Mouse (Mus musculus) retina, adult 2 months (tissue): ENCODE data around the gene Plxnb2.

Source experiments
- DNase-seq: peaks from one replicate; pipeline ENCODE4 v3.0.0-alpha.2; 2012; ENCODE audit warnings: low read depth, low spot score

The Plxnb2 gene

DNA sequence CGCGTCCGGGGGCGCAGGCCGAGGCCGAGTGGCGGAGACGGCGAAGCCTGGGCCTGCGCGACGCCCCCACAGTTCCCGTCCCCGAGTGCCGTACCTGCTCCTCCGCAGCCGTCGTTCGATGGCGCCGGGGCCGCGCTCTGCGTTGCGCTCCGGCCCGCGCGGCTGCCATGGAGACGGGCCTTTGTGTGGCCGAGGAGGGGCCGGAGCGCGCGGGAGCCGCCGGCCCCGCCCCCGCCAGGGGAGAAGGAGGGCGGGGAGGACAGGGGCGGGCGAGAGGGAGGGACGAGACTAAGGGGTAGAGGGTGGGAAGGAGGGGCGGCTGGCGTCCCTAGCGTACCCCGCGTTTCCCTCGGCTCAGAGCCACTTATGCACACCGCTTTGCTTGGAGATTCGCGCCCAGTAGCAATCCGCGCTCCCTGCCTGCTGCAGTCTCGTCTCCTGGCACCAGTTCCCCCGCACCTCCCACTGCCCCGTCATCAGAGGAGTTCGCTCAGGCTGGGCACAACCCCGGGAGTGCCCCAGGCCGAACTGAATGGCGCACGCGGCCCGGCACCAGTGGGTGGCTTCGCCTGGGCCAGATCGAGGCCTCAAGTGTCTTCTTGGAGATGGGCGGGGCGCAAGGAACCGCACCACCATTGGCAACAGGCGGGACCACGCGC is at the start of gene Plxnb2:
Plxnb2 (minus strand) TSS at position 218 of the 659 bp plus-strand sequence.
- no peak for DNase-seq

DNA sequence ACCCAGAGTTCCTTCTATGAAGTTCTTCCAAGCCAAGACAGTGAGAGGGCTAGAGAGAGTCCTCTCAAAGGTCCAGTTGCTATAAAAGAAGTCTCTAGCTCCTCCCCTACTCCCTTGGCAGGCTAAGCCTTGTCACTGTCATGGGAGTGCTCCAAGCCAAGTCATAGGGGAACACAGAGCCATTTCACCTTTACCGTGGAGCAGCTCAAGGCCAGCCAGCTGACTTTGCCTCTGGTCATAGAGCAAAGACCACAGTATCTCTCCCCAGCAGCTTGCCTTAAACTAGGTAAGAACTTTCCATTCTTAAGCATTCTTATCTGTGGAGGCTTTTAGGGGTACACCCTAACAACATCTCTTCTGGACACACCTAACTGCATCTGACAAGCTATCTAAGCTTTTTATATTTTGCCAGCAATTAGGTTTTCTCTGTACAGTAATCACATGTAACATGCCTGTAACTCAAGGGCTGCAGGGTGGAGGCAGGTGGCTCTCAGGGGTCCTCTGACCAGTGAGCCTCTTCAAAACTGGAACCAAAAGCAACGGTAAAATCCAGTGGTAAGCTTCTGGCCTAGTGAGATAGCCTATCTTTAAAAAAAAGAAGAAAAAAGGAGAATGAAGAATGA is 35.1 kb upstream of the Plxnb2 start:
- no peak for DNase-seq

DNA sequence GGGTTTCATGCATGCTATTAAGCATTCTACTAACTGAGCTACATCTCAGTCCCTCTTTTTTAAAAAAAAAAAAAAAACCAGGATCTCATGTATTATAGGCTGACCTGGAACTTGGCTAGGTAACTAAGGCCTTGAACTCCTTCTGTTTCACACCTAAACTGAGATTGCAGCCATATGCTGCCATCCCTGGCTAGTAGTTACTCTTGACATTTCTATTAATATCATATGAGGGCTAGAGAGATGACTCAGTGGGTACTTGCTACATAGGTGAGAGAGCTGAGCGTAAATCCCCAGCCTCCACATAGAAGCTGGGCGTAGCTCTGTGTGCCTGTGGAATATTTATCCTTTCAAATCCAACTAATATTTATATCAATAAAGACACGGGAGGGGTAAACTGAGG is 34.4 kb upstream of the Plxnb2 start:
- DNase-seq = no peak

DNA sequence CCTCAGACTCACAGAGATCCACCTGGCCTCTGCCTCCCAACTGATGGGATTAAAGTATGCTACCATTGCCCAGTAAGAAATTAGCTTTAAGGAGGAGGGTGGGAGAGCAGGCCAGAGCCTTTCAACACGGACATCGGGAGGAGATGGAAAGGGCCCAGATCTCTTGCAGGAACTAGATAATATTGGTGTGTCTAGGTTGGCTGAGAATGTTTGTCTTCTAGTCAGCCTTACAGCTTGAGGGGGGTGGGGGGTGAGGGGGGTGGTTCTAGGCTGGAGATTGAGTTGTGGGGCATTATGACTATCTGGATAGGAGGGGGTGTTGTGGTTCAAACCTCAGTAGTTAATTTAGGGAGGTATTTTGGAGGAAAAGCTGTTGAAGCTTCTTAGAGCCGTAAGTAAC is 32.9 kb upstream of the Plxnb2 start:
- DNase-seq = no peak

DNA sequence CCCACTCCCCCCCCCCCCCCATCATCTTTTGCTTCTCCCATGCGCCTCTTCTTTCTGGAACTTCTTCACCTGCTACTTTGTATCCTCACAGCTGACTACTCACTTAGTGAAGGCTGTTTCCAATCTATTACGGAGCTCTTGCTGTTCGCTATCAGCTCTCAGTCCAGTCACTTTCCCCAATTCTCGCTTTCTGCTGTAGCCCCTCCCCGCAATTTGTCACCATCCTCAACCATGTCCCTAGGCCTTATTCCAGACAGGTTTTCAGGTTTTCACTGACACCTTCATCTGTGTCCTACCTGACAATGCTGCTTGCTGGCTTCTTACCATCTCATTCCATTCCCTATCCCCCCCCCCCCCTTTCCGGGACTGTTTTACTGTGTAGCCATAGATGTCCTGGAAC is 31.9 kb upstream of the Plxnb2 start:
- no peak for DNase-seq

DNA sequence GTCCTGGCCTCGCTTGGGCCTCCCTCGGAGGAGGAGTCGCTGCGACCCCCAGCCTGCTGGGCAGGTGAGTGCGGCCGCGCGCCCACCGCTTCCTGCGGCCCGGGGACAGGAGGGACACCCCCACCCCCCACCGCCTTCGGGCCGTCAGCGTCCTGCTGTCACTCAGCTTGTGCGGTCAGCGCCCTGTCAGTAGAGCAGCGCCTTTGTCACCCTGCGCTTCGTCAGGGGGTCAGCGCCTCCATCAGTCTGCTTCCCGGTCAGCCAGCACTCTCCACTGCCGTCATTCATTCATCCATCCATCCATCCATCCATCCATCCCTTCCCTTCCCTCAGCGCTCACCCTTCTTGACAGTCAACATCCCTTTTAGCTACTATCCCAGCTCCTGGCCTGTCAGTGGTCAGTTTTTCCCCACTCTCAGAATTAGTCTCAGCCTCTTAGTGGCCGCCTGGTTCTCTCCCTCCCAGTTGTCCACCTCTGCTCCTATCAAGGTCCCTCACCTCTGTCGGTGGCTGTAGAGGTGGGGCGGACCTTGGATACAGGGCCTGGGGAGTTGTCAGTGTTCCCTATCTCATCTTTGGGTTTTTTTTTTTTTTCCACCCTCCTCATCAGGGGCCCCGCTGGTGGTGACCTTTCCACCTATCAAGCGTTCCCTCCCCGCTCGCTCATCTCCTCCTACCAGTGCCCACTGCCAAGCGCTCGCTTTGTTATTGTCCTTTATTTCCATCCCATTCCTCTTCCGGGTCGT is 31.3 kb upstream of the Plxnb2 start:
- DNase-seq = peak; percentile 23

DNA sequence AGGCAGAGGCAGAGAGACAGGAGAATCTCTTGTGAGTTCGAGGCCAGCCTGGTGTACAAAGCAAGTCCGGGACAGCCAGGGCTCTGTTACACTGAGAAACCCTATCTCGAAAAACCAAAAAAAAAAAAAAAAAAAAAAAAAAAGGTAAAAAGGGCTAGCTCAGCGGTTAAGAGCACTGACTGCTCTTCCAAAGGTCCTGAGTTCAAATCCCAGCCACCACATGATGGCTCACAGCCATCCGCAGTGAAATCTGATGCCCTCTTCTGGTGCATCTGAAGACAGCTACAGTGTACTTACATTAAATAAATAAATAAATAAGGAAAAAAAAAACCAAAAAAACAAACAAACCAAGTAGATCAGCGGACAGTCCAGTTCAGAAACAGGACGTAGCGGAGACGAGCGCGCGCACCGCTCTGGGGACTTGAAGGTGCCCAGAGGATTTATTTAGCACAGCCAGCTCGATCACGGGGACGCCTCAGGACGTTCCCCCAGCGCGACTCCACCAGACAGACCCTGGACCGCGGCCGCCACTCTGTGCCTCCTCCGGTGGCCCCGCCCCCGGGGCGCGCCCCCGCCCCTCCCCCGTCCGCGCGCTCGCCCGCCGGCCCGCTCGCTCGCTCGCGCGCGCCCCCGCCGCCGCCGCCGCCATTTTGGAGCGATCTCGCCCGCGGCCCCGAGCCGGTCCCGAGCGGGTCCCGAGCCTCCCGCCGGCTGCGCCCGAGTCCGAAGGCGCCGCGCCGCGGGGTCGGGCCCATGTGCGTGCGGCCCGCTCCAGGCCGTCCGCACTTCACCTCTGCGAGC is 30.5 kb upstream of the Plxnb2 start, which contains the start of gene Ppp6r2:
Ppp6r2 (plus strand) TSS at position 639 of the 801 bp plus-strand sequence.
- DNase-seq = peak; percentile 51

DNA sequence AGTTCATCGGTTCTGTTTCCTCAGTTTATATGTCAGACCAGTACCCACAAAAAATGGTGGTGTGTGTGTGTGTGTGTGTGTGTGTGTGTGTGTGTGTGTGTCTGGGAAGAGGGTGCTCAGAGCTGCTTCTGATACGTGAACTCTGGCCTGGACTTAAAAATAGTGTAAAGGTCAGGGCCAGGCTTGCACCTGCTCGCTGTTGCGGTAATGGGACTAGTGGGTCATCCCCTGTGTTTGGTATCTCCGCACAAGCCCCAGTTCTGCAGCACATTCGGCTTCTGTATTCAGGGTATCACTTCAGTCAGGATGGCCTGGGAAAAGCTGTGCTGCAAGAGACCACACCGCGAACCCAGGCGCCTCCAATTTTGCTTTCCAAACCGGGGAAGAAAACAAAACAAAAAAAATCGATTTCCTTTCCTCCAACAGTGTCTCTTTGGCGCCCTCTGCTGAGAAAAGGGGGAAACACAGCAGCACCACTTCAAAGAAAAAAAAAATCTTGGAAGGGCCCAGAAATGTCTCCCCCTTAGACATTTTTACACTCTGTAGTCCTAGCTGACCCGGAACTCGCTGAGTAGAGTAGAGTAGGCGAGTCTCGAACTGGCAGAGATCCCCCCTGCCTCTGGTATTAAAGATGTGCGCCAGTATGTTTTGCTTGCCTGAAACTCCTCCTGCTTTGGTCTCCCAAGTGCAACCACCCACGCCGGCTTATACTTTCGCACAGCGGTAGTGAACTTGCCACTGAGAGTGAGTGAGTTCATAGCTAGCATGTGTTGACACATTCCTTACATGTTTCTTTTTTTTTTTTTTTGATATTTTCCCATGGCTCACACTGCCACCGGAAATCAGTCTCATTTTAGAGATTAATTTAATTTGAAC is 29.5 kb upstream of the Plxnb2 start:
- peak; percentile 62 for DNase-seq

DNA sequence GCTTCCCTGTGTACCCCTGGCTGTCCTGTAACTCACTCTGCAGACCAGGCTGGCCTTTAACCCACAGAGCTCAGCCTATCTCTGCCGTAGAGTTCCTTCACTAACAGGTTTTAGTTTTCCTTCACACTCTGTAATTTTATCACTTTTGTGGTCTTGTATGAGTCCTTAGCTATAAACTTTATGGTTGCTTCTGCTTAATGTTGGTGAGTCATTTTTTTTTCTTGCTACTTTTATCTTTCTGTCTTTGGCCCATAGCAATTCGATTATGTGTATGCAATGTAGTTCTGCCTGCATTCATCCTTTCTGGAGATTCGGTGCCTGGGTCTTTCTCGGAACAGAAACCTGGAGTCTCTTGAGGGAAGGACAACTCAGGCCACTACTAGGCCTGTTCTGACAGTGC is 26.9 kb upstream of the Plxnb2 start:
- DNase-seq = no peak

DNA sequence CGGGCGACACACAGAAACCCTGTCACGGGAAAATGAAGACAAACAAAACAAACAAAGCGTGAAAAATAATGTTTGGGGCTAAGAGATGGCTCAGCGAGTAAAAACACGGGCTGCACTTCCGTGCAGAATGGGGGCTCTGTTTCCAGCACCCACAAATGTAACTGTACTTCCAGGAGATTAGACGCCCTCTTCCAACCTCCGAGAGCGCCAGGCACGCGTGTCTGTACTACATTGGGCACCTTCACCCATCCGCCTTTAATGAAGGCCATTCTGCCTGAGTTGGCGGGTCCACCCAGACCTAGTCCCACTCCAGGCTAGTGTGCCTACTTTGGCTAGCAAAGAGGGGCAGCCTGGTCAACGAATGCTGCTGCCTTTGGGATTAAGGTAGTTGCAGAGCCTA is 16.5 kb upstream of the Plxnb2 start:
- DNase-seq = no peak

DNA sequence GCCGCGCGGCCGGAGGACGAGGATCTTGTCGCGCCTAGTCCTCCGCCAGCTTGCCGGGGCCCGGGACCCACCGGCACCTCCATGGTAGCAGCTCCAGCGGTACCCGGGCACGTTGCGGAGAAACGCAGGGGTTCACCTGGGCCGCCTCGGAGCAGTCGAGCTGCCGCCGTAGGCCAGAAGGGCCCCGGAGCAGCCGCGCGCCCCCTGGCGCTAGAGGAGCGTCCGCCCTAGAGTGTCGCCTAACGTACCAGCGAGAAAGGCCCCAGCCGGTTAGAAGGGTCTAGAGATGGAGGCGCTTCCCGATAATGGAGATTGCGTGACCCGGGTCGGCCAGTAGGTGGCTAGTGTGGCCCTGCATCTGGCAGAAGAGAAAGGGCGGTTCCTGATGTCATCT is 15.7 kb upstream of the Plxnb2 start, which contains the start of gene Dennd6b:
Dennd6b (minus strand) TSS at position 184 of the 394 bp plus-strand sequence.
- DNase-seq = peak; percentile 95

DNA sequence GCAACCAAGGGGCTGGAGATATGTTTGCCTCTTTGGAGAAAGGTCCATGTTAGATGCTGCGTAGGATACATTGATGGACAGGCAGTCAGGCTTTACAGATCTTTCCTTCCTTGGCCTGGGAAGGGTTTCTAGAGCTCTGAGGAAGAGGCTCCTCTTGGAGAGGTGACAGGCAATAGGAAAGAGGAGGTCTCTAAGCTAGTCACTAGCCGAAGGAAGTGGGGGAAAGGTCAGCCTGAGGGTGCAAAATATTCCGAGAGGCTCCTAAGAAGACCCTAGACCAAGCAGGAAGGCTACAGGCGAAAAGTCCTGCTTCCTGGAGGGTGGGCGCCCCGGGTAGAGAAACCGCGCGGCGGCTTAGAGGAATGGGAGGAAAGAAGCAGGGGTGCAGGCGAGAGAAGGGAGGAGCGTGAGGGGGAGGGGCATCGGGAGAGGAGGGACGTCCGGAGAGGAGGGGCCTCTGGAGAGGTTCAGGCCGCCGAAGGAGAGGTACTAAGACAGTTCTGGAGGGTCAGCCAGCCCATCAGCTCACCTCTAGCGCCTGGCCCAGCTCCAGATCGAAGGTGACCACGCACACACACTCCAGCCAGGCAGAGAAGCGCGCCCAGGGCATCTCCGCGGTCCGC is 15.2 kb upstream of the Plxnb2 start:
- DNase-seq = peak; percentile 67

DNA sequence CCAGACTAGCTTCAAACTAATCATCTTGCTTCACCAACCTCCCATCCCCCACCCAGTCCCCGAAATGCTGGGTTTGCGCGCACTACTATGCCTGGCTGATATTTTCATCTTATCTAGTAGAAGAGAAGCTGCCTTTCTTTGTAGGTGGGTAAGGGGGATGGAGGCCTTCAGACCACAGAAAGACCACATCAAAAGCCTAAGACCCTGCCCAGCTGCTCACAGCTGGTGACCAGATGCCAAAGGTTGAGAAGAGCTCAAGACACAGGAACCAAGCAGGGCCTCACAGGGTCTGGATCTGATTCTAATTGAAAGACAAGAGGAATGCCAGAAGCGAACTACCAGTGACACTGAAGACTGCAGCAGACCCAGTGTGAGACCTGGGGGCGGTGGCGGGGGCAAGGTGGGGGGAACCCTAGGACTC is 14.7 kb upstream of the Plxnb2 start:
- DNase-seq = no peak

DNA sequence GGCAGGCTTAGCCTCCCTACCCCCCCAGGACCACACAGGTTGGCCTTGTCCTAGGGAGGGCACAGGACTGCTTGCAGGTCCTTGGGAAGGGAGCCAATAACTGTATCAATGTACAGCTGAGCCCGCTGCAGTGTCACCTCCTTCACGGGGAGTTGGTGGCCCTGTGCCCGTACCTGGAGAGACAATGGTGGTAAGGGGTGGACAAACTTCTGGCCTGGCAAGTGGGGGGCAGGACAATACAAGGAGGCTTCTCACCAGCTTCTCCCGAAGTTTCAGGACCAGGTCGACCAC is 4.3 kb upstream of the Plxnb2 start:
- DNase-seq = no peak

DNA sequence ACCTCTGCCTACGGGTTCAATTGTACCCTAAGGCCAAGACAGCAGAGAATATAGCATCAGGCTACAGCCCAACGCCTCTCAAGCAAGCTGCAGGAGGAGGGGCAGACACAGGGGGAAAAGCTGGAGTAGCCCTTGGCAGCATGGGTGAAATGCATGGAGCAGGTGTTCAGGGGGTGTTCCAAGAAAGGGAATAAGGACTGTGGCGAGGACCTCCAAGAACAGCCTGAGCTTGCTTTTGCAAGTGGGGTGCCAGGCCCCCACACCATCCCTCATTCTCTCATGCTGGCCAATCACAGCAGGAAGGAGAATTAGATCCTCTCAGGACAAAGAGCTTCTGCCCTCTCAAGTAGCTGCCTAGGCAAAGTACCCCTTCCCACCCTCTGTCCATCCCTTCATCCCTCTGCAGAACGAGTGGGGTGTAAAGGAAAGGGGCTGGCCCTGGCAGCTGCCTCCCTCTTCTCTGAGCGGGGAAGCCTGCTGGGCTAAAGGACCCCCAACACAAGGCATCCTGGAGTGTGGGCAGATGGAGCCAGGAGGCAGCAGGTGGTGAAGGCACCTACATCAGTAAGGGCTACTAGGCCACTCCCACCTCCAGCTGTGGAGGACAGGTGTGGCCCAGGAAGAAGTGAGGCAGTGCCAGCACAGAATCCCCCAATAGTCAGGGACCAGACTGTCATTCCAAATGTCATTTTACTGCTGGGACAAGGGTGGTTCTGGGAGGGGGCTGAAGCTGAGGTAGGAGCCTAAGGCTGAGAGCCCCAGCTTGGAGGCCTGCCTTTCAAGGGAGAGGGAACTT is 3.8 kb upstream of the Plxnb2 start:
- no peak for DNase-seq

DNA sequence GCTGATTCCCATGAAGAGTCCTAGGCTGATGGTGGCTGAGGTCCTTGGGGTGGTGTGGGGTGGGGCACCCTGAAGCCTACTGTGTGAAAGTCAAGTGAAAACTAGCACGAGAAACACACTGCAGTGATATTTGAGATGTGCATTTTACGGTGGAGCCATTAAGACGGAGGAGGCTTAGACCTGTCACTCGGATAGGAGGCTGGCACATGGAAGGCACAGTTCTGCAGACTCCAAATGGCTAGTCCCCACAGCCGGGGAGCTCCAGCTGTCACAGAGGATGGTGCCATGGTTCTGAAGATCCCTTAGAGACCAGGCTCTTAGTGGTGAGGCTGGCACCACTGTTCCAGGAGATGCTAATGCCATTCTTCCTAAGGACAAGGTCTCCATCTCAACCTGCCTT is 2.3 kb upstream of the Plxnb2 start:
- no peak for DNase-seq

DNA sequence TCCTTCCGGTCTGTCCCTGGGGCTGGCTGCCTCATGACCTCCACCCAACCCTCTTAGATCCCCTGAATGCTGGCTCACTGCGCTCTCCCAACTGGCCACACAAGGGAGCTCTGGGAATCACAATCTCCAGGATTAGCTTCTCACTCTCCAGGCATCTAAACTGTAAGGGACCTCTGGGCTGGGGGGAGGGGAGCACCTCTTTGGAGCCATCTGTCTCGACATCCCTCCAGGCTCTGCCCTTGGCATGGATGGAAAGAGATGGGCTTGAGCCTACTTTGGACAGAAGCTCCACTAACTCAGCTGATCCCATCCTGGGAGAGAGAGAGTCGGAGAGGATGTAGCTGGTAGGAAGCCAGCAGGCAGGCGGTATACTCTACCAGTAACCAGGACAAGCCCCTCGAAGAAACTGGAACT is 1.7 kb upstream of the Plxnb2 start:
- DNase-seq = no peak

DNA sequence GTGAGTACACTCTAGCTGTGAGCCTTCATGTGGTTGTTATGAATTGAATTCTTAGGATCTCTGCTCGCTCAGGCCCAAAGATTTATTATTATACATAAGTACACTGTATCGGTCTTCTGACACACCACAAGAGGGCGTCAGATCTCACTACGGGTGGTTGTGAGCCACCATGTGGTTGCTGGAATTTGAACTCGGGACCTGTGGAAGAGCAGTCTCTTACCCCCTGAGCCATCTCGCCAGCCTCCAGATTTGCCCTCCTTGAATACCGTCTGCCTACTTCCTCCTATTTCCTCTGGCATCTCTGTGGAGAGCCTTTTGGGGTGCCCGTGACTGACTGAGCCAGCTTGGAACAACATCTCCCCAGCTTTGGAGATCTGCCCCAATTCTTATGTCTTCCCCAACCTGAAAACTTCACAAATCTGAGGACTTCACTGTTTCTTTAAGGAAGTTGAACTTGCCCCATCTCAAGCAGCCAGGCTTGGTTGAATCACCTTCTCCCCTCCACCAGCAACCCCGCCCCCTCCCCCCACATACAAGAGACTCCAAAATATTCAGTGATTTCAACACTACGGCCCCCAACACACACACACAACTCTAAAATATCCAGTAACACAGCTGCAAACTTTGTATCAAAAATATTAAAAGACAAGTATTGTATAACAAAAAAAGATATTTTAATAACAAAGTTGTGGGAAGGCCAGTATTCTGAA is 1.1 kb upstream of the Plxnb2 start:
- no peak for DNase-seq

DNA sequence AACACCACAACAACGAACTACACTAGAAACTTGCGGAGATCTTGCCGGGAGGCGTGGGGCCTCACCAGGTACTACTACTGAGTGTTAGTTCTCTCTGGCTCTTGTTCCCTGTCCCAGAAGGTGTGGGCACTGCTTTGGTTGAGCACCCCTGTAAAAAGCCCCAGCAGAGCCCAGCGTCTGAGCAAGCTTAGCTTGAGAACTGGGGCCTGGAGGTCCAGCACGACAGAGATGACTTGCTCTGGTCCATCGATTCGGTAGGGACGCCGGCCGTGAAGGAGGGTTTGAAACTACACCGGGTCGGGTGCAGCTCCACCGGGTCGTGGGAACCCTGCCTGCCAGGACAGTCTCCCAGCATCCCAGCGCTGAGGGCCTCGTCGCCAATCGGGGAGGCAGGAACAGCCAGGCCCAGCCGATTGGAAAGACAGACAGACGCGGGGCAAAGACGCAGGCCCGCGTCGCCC is 477 bp downstream of the Plxnb2 start:
- DNase-seq = no peak
